Mouse (Mus musculus) lung, postnatal 25 days (tissue): Measurements from ENCODE around the gene Wipf2.
"Not testable (repeated sequence)": the region's sequence is repeated elsewhere in the genome, so short reads cannot be mapped to it uniquely, and the experiment has no call there.

ENCODE experiments used
- DNase-seq: peaks from one replicate; pipeline ENCODE4 v3.0.0; 2022; ENCODE audit warnings: low spot score

Wipf2 gene

DNA sequence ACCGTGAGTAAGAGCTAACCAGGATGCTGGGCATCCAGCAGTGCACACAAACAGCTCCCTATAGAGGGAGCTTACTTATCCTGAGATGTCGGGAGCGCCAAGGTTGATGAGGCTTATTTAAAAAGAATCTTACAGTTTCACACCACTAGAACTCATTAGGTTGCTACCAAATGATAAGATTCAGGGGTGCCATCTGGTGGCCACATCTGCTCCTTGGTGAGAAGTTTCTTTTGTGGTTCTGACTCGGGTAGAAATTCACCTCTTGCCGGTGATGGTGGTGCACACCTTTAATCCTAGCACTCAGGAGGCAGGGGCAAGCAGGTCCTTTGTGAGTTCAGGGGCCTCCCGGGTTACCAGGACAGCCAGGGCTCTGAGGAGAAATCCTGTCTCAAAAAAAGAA, 46.2 kb downstream of the Wipf2 start:
- DNase-seq: peak; percentile 79

- no peak for DNase-seq
Measured at GRCm38 (mm10) chr11:98910415-98910814, 47.0 kb downstream of the Wipf2 start.

DNA sequence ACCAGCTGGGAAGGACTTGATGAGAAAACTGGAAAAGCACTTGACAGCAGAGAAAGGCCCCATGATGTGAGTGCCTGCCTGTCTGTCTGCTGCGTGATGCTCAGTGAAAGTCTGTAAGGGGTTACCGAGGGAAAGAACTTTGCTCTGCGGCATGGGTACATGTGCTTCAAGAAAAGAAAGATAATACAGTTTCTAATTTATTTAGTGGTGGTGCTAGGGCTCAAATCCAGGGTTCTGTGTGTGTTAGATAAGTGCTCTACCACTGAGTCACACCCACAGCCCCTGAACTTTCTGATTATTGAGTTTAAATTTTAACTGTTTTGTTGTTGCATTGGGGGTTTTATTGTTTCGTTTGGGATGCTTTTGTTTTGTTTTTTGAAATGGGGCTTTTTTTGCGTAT, 48.1 kb downstream of the Wipf2 start:
- DNase-seq: no peak

GRCm38 (mm10) chr11:98914196-98914595, 50.8 kb downstream of the Wipf2 start:
- no peak for DNase-seq

DNA sequence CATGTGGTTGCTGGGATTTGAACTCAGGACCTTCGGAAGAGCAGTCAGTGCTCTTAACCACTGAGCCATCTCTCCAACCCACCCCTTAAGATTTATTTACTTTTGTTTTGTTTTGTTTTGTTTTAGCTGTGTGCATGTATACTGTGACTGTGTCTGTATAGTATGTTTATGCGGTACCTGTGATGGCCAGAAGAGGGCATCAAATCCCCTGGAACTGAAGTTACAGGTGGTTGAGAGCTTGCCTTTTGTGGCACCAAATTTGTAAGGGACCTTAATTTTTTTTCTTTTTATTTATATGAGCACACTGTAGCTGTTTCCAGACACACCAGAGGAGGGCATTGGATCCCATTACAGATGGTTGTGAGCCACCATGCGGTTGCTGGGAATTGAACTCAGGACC, 52.9 kb downstream of the Wipf2 start:
- not testable (repeated sequence) for DNase-seq

DNA sequence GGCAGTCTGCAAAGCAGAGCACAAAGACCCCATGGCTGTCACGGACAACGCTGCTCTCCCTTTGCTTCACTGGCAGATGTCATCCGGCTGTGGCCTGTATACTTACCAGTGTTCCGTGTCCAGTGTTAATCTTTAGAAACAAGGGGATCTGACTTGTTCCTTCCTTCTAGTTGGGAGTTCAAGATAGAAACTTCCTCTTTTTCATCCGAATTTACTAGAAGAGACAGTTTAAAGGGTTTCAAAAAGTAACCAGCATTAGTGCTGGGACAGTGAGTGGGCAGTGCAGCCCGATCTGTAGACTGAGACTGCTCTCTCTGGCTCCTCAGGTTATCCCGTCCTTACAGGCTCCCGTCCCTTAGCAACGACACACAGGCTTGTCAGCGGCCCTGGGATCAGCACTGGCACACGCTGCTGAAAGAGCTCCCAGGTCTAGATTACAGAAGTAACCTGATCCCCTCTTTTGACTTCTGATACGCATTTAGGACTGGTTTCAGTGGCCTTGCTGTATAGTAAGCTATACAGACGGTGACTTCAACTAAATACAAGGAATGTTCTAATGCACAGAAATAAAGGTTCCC, 54.1 kb downstream of the Wipf2 start:
- no peak for DNase-seq

- peak; percentile 71 for DNase-seq
Measured at GRCm38 (mm10) chr11:98918231-98918630, 54.8 kb downstream of the Wipf2 start.

GRCm38 (mm10) chr11:98919009-98919408, 55.6 kb downstream of the Wipf2 start:
- DNase-seq: no peak

DNA sequence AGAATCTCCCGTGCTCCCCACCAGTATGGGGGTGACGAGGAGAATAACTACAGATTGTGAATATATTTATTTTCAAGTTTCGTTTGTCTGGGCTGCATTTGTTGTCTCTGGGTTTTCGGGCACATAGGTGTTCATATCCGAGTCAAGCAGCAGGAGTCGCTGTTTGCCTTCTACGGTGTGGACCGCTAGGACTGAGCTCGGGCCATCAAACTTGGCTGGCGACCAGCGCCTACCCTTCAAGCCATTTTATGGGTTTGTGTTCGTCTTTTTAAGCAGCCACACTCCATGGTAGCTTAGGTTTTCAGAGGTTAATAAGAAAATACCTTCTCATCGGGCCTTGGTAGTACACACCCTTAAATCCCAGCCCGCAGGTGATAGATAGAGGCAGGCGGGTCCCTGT, 58.4 kb downstream of the Wipf2 start:
- DNase-seq: not testable (repeated sequence)

GRCm38 (mm10) chr11:98922307-98922706, 58.9 kb downstream of the Wipf2 start:
- peak; percentile 65 for DNase-seq

- not testable (repeated sequence) for DNase-seq
Measured at GRCm38 (mm10) chr11:98922851-98923711, 59.6 kb downstream of the Wipf2 start.

GRCm38 (mm10) chr11:98924633-98925175, 61.3 kb downstream of the Wipf2 start:
- no peak for DNase-seq

DNA sequence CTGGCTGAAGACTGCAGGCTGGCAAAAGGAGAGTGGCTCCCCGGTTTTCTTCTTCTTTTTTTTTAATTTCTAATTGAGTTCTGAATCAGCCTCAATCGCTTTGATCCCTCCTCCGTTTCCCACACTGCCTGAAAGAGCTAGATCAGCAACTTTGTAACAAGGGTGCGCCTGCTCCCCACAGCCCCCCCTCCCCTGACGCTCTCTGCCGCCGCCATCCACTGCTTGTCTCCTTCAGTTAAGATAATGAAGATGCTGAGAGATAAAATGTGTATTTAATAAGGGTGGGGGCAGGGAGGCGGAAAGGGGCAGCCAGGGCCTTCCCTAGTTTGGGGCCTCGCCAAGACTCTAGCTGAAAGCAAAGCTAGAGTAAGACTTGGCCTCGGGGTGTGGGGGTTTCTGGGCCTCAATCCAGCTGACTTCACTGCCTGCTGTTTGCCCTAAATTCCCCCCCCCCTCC, 61.9 kb downstream of the Wipf2 start:
- DNase-seq: no peak

GRCm38 (mm10) chr11:98925868-98926311, 62.5 kb downstream of the Wipf2 start:
- DNase-seq: no peak

- no peak for DNase-seq
Measured at GRCm38 (mm10) chr11:98926553-98926952, 63.1 kb downstream of the Wipf2 start.

DNA sequence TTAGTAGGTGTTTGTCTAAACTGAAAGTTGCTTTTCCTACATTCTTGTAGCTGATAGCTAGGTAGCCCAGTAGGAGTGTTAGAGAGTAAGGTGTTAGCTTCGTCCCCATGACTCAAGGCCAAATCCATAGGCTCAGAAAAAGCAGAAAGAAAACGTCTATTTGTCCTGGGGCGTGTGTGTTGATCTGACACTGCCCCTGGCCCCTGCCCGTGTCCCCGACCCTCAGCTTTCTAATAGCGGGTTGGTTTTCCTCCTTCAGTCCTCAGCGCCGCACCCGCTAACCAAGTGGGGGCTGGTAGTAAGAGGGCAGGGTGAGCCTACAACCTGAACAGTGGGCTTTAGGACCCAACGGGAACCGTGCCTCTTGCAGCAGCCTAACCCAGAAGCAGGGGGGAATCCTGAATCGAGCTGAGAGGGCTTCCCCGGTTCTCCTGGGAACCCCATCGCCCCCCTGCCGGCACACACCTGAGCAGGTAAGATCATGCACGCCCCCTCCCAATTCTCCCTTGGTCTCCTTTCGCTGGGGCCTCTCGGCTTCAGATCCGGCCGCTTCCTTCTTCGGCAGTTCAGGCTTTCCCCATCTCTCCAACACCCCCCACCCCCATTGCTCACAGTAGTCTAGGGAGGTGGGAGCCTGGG, 64.1 kb downstream of the Wipf2 start, which contains the start of gene Rara:
Rara (plus strand) TSS at position 381 of the 639 bp plus-strand sequence.
- no peak for DNase-seq

DNA sequence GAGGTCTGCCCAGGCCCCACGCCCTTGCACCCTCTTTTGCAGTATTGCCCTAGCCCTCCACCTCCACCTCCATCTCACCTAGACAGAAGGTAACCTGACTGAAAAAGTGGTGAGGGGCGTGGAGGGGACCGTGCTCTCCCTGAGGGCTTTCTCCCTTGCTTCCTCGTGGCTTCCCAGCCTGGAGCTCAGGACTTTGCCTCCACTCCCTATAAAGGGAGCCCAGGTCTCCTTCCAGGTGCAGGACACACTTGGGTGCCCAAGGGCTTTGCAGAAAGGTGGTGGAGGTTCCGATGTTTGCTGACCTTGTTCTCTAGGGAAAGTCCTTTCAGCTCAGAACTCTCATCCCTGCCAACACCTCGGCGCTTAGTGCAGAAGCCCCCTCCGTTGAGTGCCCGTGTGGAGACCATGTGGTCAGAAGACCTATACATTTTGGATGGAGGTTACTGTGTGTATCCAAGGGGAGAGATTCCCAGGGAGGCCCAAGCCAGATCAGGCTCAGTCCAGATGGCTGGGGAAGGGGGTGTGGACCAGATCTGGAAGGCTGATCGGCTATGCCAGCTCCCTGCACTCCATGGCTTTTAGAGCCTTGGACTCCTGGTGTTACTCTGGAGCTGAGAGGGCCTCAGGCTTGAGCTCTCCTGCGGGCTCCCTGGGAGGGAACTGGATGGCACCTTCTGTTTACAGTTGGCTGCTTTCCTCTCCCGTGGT, 64.9 kb downstream of the Wipf2 start:
- DNase-seq: no peak

DNA sequence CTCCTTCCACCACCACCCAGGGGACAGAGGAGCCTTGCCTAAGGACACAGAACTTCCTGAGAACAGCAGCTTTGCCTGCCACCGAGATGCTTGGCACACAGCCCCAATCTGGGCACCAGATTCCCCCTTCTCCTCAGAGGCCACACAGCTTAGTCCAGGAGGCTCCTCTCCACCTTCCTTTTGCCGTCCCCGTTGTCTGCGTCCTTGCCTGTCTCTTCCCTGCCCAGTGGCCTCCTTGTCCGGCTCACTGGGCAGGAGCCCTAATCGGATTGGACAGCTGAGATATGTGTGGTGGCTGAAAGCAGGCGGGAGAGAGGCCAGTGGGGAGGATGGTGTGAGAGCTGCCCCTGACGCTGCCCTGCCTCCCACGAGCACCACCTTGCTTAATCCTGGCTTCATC, 66.1 kb downstream of the Wipf2 start:
- DNase-seq: no peak

GRCm38 (mm10) chr11:98930127-98930601, 66.7 kb downstream of the Wipf2 start:
- DNase-seq: no peak

GRCm38 (mm10) chr11:98930773-98931512, 67.5 kb downstream of the Wipf2 start:
- no peak for DNase-seq
